Comparison of ENCODE assay signal across 8 mouse cellular contexts in the genomic region with DNA sequence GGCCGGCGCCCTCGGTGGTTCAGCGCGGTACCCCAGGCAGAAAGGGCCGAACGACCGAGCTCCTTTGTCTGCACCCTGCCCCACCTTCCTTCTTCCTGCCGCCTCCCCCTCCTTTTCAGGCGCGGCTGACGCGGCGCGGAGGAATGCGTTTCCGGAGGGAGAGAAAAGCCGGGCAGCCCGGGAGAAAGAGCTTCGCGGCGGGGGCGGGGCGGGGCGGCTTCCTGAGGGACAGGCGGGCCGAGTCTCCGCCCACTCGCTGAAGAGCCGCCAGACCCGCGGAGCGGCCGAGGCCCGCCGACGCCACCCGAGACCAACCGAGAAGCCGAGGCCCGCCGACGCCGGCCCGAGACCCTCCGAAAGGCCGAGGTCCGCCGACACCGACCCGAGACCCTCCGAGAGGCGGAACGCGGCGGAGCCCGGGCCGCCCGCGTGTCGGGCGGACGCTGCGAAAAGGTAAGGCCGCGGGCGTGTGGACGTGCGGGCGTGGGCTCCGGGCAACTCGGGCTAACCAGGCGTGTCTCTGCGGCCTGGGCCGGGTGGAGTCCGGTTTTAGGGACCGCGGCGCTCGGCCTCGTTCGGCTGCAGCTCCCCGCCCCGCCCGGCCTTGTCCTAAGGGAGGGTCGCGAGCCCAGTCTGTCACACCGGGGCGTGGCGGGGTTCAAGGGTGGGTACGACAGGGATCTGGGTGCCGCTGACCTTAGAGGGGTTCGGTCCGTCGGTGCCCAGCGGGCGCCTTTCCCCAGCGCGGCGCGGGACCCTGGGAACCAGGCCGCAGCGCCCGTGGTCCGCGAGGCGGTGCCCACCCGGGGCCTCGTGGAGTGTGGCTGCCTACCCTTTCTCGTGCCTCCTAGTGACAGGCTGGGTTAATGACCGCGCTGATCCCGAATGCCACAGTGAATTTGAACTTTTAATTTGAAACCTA. TPM values are rescaled to one million over a fixed set of nuclear protein-coding genes. Genes with fewer than 3 reads are reported as not detected.
DNase-seq lines count a peak whose midpoint lies in the region; ATAC-seq and TF ChIP-seq lines count a peak whose summit lies in the region.

A gene (plus strand): TSS at position 148 of the 922 bp plus-strand sequence.

- peak within 1 kb of the TSS; percentile 88 for H3K27ac ChIP-seq in ES-Bruce4 (ENCODE audit: insufficient read depth, low read length)
- H3K27ac ChIP-seq in forebrain, embryonic 13.5 days: peak within 1 kb of the TSS; percentile 98
- peak within 1 kb of the TSS; percentile 99 for H3K27ac ChIP-seq in heart, postnatal 0 days (ENCODE audit: low read depth)
- H3K27ac ChIP-seq in liver, embryonic 15.5 days (replicated peaks): peak within 1 kb of the TSS; percentile 96
- H3K27ac ChIP-seq in neural tube, embryonic 12.5 days: peak within 1 kb of the TSS; percentile 98
- peak within 1 kb of the TSS; percentile 99 for H3K27ac ChIP-seq in stomach, postnatal 0 days (replicated peaks)

- peak; percentile 95 for ATAC-seq in cerebellum, adult (ENCODE audit: insufficient number of reproducible peaks, low FRiP score, low TSS enrichment)
- ATAC-seq in forebrain, embryonic 13.5 days: peak; percentile 96
- ATAC-seq in heart, postnatal 0 days (ENCODE audit: insufficient read depth, low read depth): peak; percentile 93
- peak; percentile 89 for ATAC-seq in liver, embryonic 15.5 days (ENCODE audit: insufficient read depth)
- ATAC-seq in neural tube, embryonic 12.5 days (ENCODE audit: low FRiP score, low read depth): peak; percentile 95
- ATAC-seq in stomach, postnatal 0 days (ENCODE audit: low FRiP score, low TSS enrichment): peak; percentile 97

- H3K9me3 ChIP-seq in ES-Bruce4 (replicated peaks; ENCODE audit: control insufficient read depth, insufficient read depth, low read length, poor library complexity, severe bottlenecking): 0 out of 2 replicates have a peak, but pooled peaks cover under 1% of the 10 kb centered on the region
- H3K9me3 ChIP-seq in forebrain, embryonic 13.5 days (replicated peaks): no peaks in the 10 kb centered on the region
- no peaks in the 10 kb centered on the region for H3K9me3 ChIP-seq in heart, postnatal 0 days (replicated peaks; ENCODE audit: control insufficient read depth, low read length)
- no peaks in the 10 kb centered on the region for H3K9me3 ChIP-seq in liver, embryonic 15.5 days (replicated peaks)
- H3K9me3 ChIP-seq in neural tube, embryonic 12.5 days: no peaks in the 10 kb centered on the region
- H3K9me3 ChIP-seq in stomach, postnatal 0 days (ENCODE audit: control insufficient read depth, low read length): no peaks in the 10 kb centered on the region

- WGBS in forebrain, embryonic 13.5 days: under 1% methylated on average over 91 of the region's 113 CpGs
- under 1% methylated on average over 105 of the region's 113 CpGs for WGBS in heart, postnatal 0 days
- WGBS in liver, embryonic 15.5 days (ENCODE audit: insufficient replicate concordance): under 1% methylated on average over 105 of the region's 113 CpGs
- under 1% methylated on average over 96 of the region's 113 CpGs for WGBS in neural tube, embryonic 12.5 days
- WGBS in stomach, postnatal 0 days: under 1% methylated on average over 98 of the region's 113 CpGs

- TF ChIP-seq POLR2A in ES-Bruce4 (IDR thresholded peaks at IDR 0.05; ENCODE audit: insufficient read depth, low read length): peak; percentile 56

- H3K4me2 ChIP-seq in forebrain, embryonic 13.5 days: peak within 1 kb of the TSS; percentile 75
- H3K4me2 ChIP-seq in heart, postnatal 0 days (ENCODE audit: low read depth, low read length): peak within 1 kb of the TSS; percentile 71
- peak within 1 kb of the TSS; percentile 93 for H3K4me2 ChIP-seq in liver, embryonic 15.5 days
- H3K4me2 ChIP-seq in neural tube, embryonic 12.5 days (replicated peaks): peak within 1 kb of the TSS; percentile 72
- peak within 1 kb of the TSS; percentile 65 for H3K4me2 ChIP-seq in stomach, postnatal 0 days (replicated peaks; ENCODE audit: low read depth)

- TF ChIP-seq EP300 in ES-Bruce4 (IDR thresholded peaks at IDR 0.05; ENCODE audit: insufficient read depth, low read depth, low read length): peak; percentile 75; the same call in 1 of the 2 replicates
- TF ChIP-seq EP300 in heart, postnatal 0 days (IDR thresholded peaks at IDR 0.05; ENCODE audit: low read depth): peak; percentile 96
- TF ChIP-seq EP300 in stomach, postnatal 0 days (optimal IDR thresholded peaks at IDR 0.05): no peak

- no peaks in the 10 kb centered on the region for H3K36me3 ChIP-seq in ES-Bruce4 (ENCODE audit: control insufficient read depth, insufficient read depth, low read length, poor library complexity, severe bottlenecking)
- H3K36me3 ChIP-seq in forebrain, embryonic 13.5 days (ENCODE audit: poor library complexity, severe bottlenecking): no peaks in the 10 kb centered on the region
- H3K36me3 ChIP-seq in heart, postnatal 0 days (replicated peaks; ENCODE audit: control insufficient read depth, insufficient read depth, low read length): no peaks in the 10 kb centered on the region
- H3K36me3 ChIP-seq in liver, embryonic 15.5 days (replicated peaks): no peaks in the 10 kb centered on the region
- no peaks in the 10 kb centered on the region for H3K36me3 ChIP-seq in neural tube, embryonic 12.5 days
- no peaks in the 10 kb centered on the region for H3K36me3 ChIP-seq in stomach, postnatal 0 days (ENCODE audit: control insufficient read depth, insufficient read depth, low read length)

- peak within 1 kb of the TSS; percentile 100 for H3K9ac ChIP-seq in ES-Bruce4 (ENCODE audit: low read depth, poor library complexity, severe bottlenecking)
- peak within 1 kb of the TSS; percentile 97 for H3K9ac ChIP-seq in forebrain, embryonic 13.5 days
- H3K9ac ChIP-seq in heart, postnatal 0 days (replicated peaks; ENCODE audit: low read depth, low read length): peak within 1 kb of the TSS; percentile 99
- peak within 1 kb of the TSS; percentile 93 for H3K9ac ChIP-seq in liver, embryonic 15.5 days
- H3K9ac ChIP-seq in neural tube, embryonic 12.5 days: peak within 1 kb of the TSS; percentile 95
- H3K9ac ChIP-seq in stomach, postnatal 0 days (ENCODE audit: low read length): peak within 1 kb of the TSS; percentile 100

- H3K4me3 ChIP-seq in ES-Bruce4 (ENCODE audit: low read depth, low read length): peak within 1 kb of the TSS; percentile 95
- H3K4me3 ChIP-seq in forebrain, embryonic 13.5 days: peak within 1 kb of the TSS; percentile 86
- peak within 1 kb of the TSS; percentile 94 for H3K4me3 ChIP-seq in heart, postnatal 0 days (ENCODE audit: low read depth, low read length)
- H3K4me3 ChIP-seq in liver, embryonic 15.5 days (replicated peaks): peak within 1 kb of the TSS; percentile 95
- H3K4me3 ChIP-seq in neural tube, embryonic 12.5 days: peak within 1 kb of the TSS; percentile 84
- H3K4me3 ChIP-seq in stomach, postnatal 0 days (ENCODE audit: low read depth, low read length): peak within 1 kb of the TSS; percentile 92

- DNase-seq in heart, postnatal 0 days (ENCODE audit: low spot score): peak; percentile 97
- DNase-seq in kidney, postnatal 4 days: peak; percentile 98 to 99
- DNase-seq in stomach, postnatal 0 days (ENCODE audit: low spot score): peak; percentile 99

- H3K4me1 ChIP-seq in ES-Bruce4 (ENCODE audit: control insufficient read depth, insufficient read depth, low read length): no peaks in the 10 kb centered on the region
- peaks cover 33% of the 10 kb centered on the region for H3K4me1 ChIP-seq in forebrain, embryonic 13.5 days
- H3K4me1 ChIP-seq in heart, postnatal 0 days (ENCODE audit: control insufficient read depth, insufficient read depth): peaks cover 23% of the 10 kb centered on the region
- H3K4me1 ChIP-seq in liver, embryonic 15.5 days (replicated peaks): peaks cover 43% of the 10 kb centered on the region
- peaks cover 23% of the 10 kb centered on the region for H3K4me1 ChIP-seq in neural tube, embryonic 12.5 days
- no peaks in the 10 kb centered on the region for H3K4me1 ChIP-seq in stomach, postnatal 0 days (replicated peaks; ENCODE audit: control insufficient read depth, insufficient read depth)

- TF ChIP-seq CTCF in ES-Bruce4 (IDR thresholded peaks at IDR 0.05; ENCODE audit: low read depth, low read length): no peak
- peak; percentile 31 for TF ChIP-seq CTCF in heart, postnatal 0 days (IDR thresholded peaks at IDR 0.05; ENCODE audit: low read depth)
- peak; percentile 60 for TF ChIP-seq CTCF in stomach, postnatal 0 days (IDR thresholded peaks at IDR 0.05; ENCODE audit: low read depth)

- no peaks in the 10 kb centered on the region for H3K27me3 ChIP-seq in ES-Bruce4 (ENCODE audit: control insufficient read depth, insufficient read depth, low read length, poor library complexity, severe bottlenecking)
- no peaks in the 10 kb centered on the region for H3K27me3 ChIP-seq in forebrain, embryonic 13.5 days
- H3K27me3 ChIP-seq in heart, postnatal 0 days (ENCODE audit: control insufficient read depth, insufficient read depth, low read length): no peaks in the 10 kb centered on the region
- H3K27me3 ChIP-seq in liver, embryonic 15.5 days: no peaks in the 10 kb centered on the region
- no peaks in the 10 kb centered on the region for H3K27me3 ChIP-seq in neural tube, embryonic 12.5 days (replicated peaks)
- no peaks in the 10 kb centered on the region for H3K27me3 ChIP-seq in stomach, postnatal 0 days (ENCODE audit: control insufficient read depth, insufficient read depth, low read length)

RNA-seq across cellular contexts. Expression of the gene that starts here (rescaled TPM):
- polyA plus RNA-seq in ES-Bruce4 (2011; ENCODE audit: insufficient read depth, insufficient read length, low read depth, missing spikeins): 244 and 246 TPM in 2 replicates
- 84.4 and 86.8 TPM in 2 replicates for polyA plus RNA-seq in forebrain, embryonic 13.5 days (2015; fragmentation: Nextera tagmentation; extraction: Ambion mirVana)
- 240 and 317 TPM in 2 replicates for total RNA-seq in heart, postnatal 0 days (2014; rRNA removed; ENCODE audit: low replicate concordance)
- 289 and 315 TPM in 2 replicates for polyA plus RNA-seq in heart, postnatal 0 days (2015; fragmentation: Nextera tagmentation; extraction: Ambion mirVana)
- polyA plus RNA-seq in liver, embryonic 15.5 days (2015; fragmentation: Nextera tagmentation; extraction: Ambion mirVana): 73.1 and 73.9 TPM in 2 replicates
- 158 and 174 TPM in 2 replicates for polyA plus RNA-seq in neural tube, embryonic 12.5 days (2016; fragmentation: Nextera tagmentation; extraction: Ambion mirVana)
- polyA plus RNA-seq in stomach, postnatal 0 days (2015; fragmentation: Nextera tagmentation; extraction: Ambion mirVana): 225 and 246 TPM in 2 replicates

Comparison
In these comparisons a context has a peak if more than half of its experiments do, and no peak if none do; other contexts are left out.
1. Peak in every context shown above with its lines: DNase-seq, ATAC-seq, H3K4me3 ChIP-seq and H3K27ac ChIP-seq.